Mouse (Mus musculus) forebrain, embryonic 12.5 days (tissue): ENCODE results near the gene Rgs9. TPM values are rescaled to one million over a fixed set of nuclear protein-coding genes. Genes with fewer than 3 reads are reported as not detected.
A peak's percentile ranks its signal among the peaks of the same experiment; 100 is the strongest.
"Not testable (repeated sequence)": the region's sequence is repeated elsewhere in the genome, so short reads cannot be mapped to it uniquely, and the experiment has no call there.

Source experiments
- ATAC-seq: fragments of 200-750 bp; cut with Nextera tagmentation; 2 replicates; pipeline ENCODE4 v1.8.0; 2017; ENCODE audit warnings: moderate TSS enrichment; ENCODE audit not compliant: low FRiP score
- H3K27ac ChIP-seq: fragments of 300-500 bp; sonication (generic); 2 replicates; pipeline ENCODE4 v1.5.1; 2016; ENCODE audit warnings: mild to moderate bottlenecking
- H3K27me3 ChIP-seq: fragments of 300-500 bp; sonication (generic); 2 replicates; pipeline ENCODE4 v1.6.1; 2016; ENCODE audit warnings: mild to moderate bottlenecking
- H3K36me3 ChIP-seq: fragments of 300-500 bp; sonication (generic); replicated peaks from 2 replicates; pipeline ENCODE4 v1.6.1; 2016; ENCODE audit warnings: mild to moderate bottlenecking
- H3K4me1 ChIP-seq: fragments of 300-500 bp; sonication (generic); 2 replicates; pipeline ENCODE4 v1.6.1; 2016
- H3K4me2 ChIP-seq: fragments of 300-500 bp; sonication (generic); 2 replicates; pipeline ENCODE4 v1.6.1; 2016; ENCODE audit warnings: mild to moderate bottlenecking, moderate library complexity
- H3K4me3 ChIP-seq: fragments of 300-500 bp; sonication (generic); replicated peaks from 2 replicates; pipeline ENCODE4 v1.5.1; 2016; ENCODE audit warnings: mild to moderate bottlenecking
- H3K9ac ChIP-seq: fragments of 300-500 bp; sonication (generic); 2 replicates; pipeline ENCODE4 v1.6.1; 2016; ENCODE audit warnings: mild to moderate bottlenecking
- H3K9me3 ChIP-seq: fragments of 300-500 bp; sonication (generic); 2 replicates; pipeline ENCODE4 v1.6.1; 2016
- WGBS: fragments of 180-500 bp; shearing (Covaris S2); methylation state at CpG from one replicate; pipeline ENCODE4 v1.1.7; 2016; 5-methylcytosine and 5-hydroxymethylcytosine counted together
- polyA plus RNA-seq: library from polyadenylated mRNA; unstranded; fragments of >200 nt; fragmentation: Nextera tagmentation; extraction: Ambion mirVana; gene quantifications from 2 replicates; pipeline ENCODE4 v1.2.1, GENCODE M21; 2016

Rgs9 gene
- polyA plus RNA-seq, 1 experiment from 2014 or later = 2.1 TPM

DNA sequence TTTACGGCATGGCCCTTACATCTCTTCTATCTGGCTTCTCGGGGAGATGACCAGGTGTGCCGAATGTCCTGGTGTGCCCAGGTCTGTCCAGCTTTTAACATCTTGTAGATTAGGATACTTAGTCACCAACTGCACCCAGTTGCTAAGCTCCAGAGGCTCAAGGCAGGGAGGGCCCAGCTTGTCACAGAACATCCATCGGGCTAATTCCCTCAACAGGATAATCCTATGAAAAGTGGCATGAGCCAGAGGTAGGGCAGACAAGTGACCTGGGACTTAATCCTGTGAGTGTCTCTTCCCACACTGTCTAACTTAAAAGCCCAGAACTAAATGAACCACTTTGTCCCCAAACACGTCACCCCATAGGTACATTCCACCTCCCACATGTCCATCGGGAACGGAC is 898 bp downstream of the Rgs9 start:
- no peak for ATAC-seq
- Histone ChIP-seq H3K4me3 (peak overlapping the region; percentile 42), H3K9me3 (no peaks in the 10 kb centered on the region), H3K4me1 (peaks cover 9% of the 10 kb centered on the region; the same call in 1 of the 2 replicates), H3K36me3 (no peaks in the 10 kb centered on the region), H3K27ac (no peak overlapping the region), H3K9ac (no peak overlapping the region), H3K4me2 (peak overlapping the region; percentile 65), H3K27me3 (peaks cover 27% of the 10 kb centered on the region)
- 79% methylated on average over 7 of the region's 7 CpGs for WGBS

DNA sequence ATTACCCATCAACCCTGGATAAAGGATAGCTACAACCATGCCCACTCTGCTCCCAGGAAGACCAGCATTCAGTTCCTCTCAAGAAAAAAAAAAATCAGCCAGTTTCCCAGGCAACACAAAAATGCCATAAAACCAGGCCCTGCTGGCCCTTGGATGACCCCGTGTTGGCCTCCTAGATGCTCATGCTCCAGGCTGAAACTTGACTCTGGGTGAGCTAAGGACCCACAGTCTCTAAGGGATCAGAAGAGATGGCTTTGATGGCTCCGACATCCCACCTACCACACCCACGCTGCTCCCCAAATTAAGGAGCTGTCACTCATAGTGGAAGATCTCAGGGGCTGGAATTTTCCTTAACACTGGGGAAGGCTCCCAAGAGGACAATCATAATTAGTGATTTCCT is 5.9 kb downstream of the Rgs9 start:
- 78% methylated on average over 3 of the region's 3 CpGs for WGBS
- no peak overlapping the region for H3K4me3 ChIP-seq
- H3K27me3 ChIP-seq = peaks cover 15% of the 10 kb centered on the region
- H3K9me3 ChIP-seq = no peaks in the 10 kb centered on the region
- H3K4me1 ChIP-seq = peaks cover 1% of the 10 kb centered on the region; the same call in 1 of the 2 replicates
- ATAC-seq = no peak
- no peak overlapping the region for H3K4me2 ChIP-seq
- H3K36me3 ChIP-seq = no peaks in the 10 kb centered on the region
- no peak overlapping the region for H3K27ac ChIP-seq
- no peak overlapping the region for H3K9ac ChIP-seq

DNA sequence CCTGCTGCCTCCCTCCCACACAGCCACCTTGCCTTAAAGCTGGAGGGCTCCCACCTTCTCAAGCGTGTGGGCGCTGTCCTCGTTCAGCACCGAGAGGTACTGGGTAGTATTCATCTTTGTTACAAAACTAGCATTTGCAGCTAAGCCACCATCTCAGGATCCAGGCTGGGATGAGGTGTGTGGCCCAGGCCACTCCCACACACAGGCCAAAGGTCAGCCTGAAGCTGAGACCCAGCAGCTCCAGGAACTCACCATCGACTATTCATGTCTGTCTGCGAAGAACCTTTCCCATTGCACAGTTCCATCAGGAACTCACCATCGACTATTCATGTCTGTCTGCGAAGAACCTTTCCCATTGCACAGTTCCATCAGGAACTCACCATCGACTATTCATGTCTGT is 8.6 kb downstream of the Rgs9 start:
- not testable (repeated sequence) for H3K4me3 ChIP-seq, ATAC-seq

DNA sequence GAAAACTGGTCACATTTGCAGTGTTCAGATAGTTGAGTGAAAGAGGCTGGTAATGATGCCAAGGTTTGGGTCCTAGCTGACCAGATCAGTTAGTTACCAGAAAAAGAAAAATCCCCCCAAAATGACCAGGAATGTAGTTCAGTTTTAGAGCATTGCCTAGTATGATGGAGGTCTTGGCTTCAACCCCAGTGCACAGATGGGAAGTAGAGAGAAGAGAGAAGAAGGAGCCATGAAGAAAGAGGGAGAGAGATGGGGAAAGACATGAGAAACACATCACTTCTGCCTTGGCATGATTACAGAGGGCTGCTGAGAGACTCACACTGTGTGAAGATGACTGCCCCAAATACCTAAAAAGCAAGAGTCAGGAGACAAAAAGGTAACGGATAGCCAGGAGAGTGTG is 13.1 kb downstream of the Rgs9 start:
- no peak for ATAC-seq
- no peak overlapping the region for H3K9ac ChIP-seq
- H3K4me1 ChIP-seq = no peaks in the 10 kb centered on the region
- H3K27ac ChIP-seq = no peak overlapping the region
- no peak overlapping the region for H3K4me2 ChIP-seq
- no peaks in the 10 kb centered on the region for H3K27me3 ChIP-seq
- no peaks in the 10 kb centered on the region for H3K36me3 ChIP-seq
- 89% methylated on average over 1 of the region's 1 CpGs for WGBS
- H3K4me3 ChIP-seq = no peak overlapping the region
- H3K9me3 ChIP-seq = 0 out of 2 replicates have a peak, but pooled peaks cover 4% of the 10 kb centered on the region

More for the DNA sequence above, 8.6 kb downstream of the Rgs9 start:
- H3K27me3 ChIP-seq, H3K27ac ChIP-seq, H3K36me3 ChIP-seq, H3K4me2 ChIP-seq, H3K4me1 ChIP-seq, H3K9me3 ChIP-seq, H3K9ac ChIP-seq: not testable (repeated sequence)
- WGBS = 94% methylated on average over 9 of the region's 9 CpGs

DNA sequence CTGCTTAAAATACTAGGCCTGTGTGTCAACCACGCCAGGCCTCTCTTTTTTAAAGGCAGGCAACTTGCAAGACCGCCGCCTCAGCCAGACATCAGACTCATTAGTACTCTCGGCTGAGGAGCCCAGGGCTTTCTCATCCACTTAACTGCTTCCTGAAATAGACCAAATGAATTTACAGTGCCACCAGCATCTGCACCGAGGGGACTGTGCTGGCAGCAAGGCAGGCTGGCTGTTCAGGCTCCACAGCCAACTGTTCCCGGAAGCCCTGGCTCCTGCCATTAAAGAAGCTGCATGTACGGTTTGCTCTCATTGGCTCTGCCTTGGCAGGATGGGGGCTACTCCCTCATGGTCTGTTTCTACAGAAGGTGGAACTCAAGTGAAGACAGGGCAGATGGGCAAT is 19.7 kb downstream of the Rgs9 start:
- H3K4me1 ChIP-seq = no peaks in the 10 kb centered on the region
- 81% methylated on average over 7 of the region's 7 CpGs for WGBS
- H3K27ac ChIP-seq = no peak overlapping the region
- ATAC-seq = no peak
- no peak overlapping the region for H3K9ac ChIP-seq
- 0 out of 2 replicates have a peak, but pooled peaks cover 4% of the 10 kb centered on the region for H3K9me3 ChIP-seq
- no peaks in the 10 kb centered on the region for H3K36me3 ChIP-seq
- H3K4me3 ChIP-seq = no peak overlapping the region
- H3K4me2 ChIP-seq = no peak overlapping the region
- no peaks in the 10 kb centered on the region for H3K27me3 ChIP-seq

DNA sequence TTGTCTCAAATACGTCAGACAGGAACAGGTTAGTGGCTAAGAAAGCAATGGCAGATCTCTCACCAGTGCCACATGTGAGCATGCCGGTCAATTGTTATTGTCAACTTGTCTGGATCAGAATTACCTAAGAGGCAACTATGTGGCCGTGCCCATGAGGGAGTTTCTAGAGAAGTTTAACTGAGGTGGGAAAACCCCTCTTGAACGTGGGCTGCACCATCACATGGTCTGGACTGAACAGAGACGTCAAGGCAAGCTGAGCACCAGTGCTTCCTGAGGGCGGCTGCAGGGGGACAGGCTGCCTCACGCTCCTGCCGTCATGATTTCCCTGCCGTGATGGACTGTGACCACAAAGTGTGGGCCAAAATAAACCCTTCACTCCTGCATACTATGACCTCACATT is 26.5 kb downstream of the Rgs9 start:
- Histone ChIP-seq H3K9ac (no peak overlapping the region), H3K27ac (no peak overlapping the region), H3K4me1 (peaks cover 12% of the 10 kb centered on the region), H3K36me3 (no peaks in the 10 kb centered on the region), H3K9me3 (no peaks in the 10 kb centered on the region), H3K27me3 (no peaks in the 10 kb centered on the region), H3K4me2 (no peak overlapping the region), H3K4me3 (no peak overlapping the region)
- WGBS = 92% methylated on average over 9 of the region's 9 CpGs
- no peak for ATAC-seq

DNA sequence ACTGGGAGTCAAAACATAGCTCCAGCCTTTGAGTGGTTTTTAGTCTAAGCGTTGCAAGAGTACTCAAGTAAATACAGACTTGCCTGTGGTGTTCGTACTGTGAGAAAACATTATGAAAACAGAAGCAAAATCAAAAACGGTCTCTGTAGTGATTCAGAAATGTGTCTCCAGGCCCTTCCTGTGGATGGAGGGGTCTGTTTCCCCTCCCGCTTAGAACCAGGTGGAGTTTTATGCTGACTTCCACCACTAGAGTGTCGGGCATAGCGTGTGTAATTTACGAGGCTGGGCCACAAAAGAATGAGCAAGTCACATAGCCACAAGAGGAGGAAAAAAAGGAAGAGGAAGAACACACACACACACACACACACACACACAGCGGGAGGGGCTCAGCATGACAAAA is 27.6 kb downstream of the Rgs9 start:
- whole genome bisulfite sequencing = 79% methylated on average over 8 of the region's 8 CpGs
- no peak for ATAC-seq
- H3K4me2 ChIP-seq = no peak overlapping the region

DNA sequence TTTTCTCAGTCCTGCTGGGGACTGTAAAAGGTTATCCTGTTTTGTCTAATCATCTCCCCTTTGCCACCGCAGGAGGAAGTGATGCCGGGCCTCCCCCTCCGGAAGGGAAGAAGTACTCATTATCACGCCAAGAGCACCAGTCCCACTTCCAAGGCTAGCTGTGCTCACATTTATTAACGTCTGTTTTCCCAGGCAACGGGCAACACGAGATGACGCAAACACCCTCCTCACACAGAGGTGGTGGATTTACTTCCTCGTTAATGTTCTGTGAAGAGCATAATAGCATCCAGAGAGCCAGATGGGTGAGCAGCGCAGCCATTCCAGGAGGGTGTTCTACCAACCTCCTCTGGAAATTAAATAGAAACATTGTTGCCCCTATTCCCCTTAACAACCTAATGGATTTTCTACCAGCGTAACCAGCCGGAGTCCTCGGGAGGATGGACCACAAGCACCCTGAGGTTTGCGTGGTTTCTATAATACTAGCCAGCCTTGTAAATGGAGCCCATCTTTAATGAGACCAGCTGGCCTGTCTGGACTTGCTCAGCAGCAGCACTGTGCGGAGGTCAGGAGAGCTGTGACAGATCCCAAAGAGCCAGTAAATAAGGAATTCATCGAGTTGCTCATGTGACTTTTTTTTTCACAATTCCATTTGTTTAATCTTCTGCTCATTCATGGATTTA is 28.1 kb downstream of the Rgs9 start:
- Histone ChIP-seq H3K9ac (no peak overlapping the region), H3K4me1 (peaks cover 12% of the 10 kb centered on the region), H3K27ac (peak overlapping the region; percentile 46), H3K4me3 (no peak overlapping the region), H3K9me3 (no peaks in the 10 kb centered on the region), H3K36me3 (no peaks in the 10 kb centered on the region), H3K27me3 (no peaks in the 10 kb centered on the region), H3K4me2 (no peak overlapping the region)
- ATAC-seq = peak; percentile 60
- 60% methylated on average over 16 of the region's 16 CpGs for WGBS

More for the DNA sequence above, 27.6 kb downstream of the Rgs9 start:
- peaks cover 12% of the 10 kb centered on the region for H3K4me1 ChIP-seq
- no peaks in the 10 kb centered on the region for H3K27me3 ChIP-seq
- H3K27ac ChIP-seq = 0 out of 2 replicates have a peak overlapping the region, but pooled peaks have one; percentile 31
- H3K9me3 ChIP-seq = no peaks in the 10 kb centered on the region
- no peak overlapping the region for H3K4me3 ChIP-seq
- H3K9ac ChIP-seq = no peak overlapping the region
- no peaks in the 10 kb centered on the region for H3K36me3 ChIP-seq

DNA sequence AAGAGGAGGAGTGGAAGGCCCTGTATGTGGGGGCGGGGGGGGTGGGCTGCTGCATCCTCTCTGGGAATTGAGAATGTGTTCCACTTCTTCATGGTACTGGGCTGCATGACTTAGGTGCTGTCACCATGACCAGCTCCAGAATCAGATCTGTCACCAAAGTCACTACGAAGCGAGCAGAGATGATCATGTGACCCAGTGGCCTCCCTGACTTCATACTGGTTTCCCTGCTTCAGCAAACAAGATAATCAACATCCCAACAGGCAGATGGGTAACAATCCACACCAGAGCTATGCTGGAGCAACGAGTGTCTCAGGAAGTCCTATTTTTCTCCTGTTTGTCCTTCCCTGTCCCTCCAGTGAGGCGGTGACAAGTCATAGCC is 28.7 kb downstream of the Rgs9 start:
- Histone ChIP-seq H3K4me1 (peaks cover 12% of the 10 kb centered on the region), H3K36me3 (no peaks in the 10 kb centered on the region), H3K27me3 (no peaks in the 10 kb centered on the region), H3K4me2 (no peak overlapping the region), H3K4me3 (no peak overlapping the region), H3K9me3 (no peaks in the 10 kb centered on the region), H3K27ac (no peak overlapping the region; the same call in 1 of the 2 replicates), H3K9ac (no peak overlapping the region)
- ATAC-seq = no peak
- 79% methylated on average over 5 of the region's 5 CpGs for WGBS

DNA sequence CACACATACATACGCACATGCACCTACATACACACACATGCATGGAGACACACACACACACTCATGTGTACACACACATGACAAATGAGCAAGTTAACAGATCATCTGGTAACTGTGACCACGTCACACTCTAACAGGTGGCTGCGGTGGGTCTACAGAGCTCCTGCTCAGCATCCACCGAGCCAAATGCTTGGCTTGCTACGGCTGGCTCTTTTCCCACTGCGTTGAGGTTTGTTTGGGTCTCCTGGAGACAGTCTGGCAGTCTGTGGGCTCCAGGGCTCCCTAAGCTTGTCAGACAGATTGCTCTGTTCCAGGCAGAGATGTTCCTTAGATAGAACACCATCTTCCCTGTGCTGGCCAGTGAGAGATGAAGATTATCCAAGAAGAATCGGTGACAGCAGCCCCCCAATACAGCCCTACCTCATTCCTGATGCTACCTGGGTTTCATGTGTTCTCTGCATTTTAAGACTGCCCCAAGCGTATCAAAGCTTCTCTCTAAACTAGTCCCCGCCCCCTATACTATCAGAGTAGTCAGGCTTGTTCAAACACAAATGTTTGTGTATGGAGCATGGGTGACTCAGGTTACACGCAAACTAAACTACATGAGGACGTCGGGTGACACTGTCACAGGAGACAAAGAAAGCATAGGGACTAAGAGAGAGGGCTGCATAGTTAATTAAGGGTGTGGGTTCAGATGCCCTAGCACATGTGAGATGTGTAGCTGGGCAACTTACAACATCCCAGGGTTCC is 31.6 kb downstream of the Rgs9 start:
- 91% methylated on average over 12 of the region's 12 CpGs for WGBS

DNA sequence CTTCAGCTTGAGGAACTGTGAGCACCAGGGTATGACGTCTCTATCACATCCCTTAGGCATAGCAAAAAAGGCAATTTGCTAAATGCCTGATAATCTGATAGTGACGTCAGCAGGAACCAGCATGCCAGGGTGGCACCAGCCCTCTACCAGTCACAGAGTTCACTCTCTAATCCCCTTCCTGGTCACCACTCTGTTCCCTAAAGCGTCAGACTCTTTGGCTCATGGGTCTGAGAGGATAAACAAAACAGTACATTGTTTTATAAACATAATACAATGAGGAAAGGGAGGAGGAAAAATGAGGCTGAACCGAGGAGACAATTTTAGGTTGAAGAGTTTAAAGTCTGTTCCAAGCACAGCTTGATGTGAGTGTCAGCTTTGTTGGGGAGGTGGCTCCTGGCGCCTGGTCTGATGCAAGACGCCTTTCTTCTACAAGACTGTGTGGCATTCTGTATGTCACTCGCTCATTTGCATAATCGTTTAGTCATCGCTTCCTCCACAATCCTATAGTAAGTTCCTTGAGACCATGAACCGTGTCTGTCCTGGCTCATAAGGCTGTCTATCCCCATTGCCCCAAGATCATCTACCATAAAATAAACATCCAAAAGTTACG is 33.7 kb downstream of the Rgs9 start:
- Histone ChIP-seq H3K9ac (no peak overlapping the region), H3K27ac (no peak overlapping the region), H3K36me3 (no peaks in the 10 kb centered on the region), H3K4me1 (peaks cover 5% of the 10 kb centered on the region), H3K4me3 (no peak overlapping the region), H3K27me3 (no peaks in the 10 kb centered on the region), H3K9me3 (no peaks in the 10 kb centered on the region), H3K4me2 (no peak overlapping the region)
- WGBS = 76% methylated on average over 11 of the region's 11 CpGs
- no peak for ATAC-seq

More for the DNA sequence above, 31.6 kb downstream of the Rgs9 start:
- no peak overlapping the region for H3K9ac ChIP-seq
- ATAC-seq = no peak
- H3K4me3 ChIP-seq = no peak overlapping the region
- peaks cover 12% of the 10 kb centered on the region for H3K4me1 ChIP-seq
- no peaks in the 10 kb centered on the region for H3K36me3 ChIP-seq
- H3K9me3 ChIP-seq = no peaks in the 10 kb centered on the region
- H3K27ac ChIP-seq = no peak overlapping the region
- H3K27me3 ChIP-seq = no peaks in the 10 kb centered on the region
- no peak overlapping the region for H3K4me2 ChIP-seq

DNA sequence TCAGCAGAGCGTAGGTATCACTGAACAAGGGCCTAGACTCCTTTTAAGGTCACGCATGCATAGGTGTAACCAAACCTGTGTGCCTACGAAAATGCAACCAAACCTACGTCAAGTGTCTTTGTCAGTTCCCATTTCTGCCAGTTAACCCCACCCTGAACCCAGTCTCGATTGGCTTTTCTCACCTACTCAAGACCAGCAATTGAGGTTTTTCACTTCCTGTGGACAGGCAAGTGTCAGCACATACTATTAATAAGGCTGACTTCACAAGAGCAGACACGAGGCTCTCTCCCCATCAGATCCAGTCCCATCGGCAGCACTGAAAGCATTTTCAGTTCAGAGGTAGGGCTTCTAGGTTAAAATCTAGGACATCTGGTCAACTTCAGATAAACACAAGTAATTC is 37.4 kb downstream of the Rgs9 start:
- H3K9me3 ChIP-seq = no peaks in the 10 kb centered on the region
- H3K4me1 ChIP-seq = no peaks in the 10 kb centered on the region
- H3K27me3 ChIP-seq = no peaks in the 10 kb centered on the region
- no peak overlapping the region for H3K4me3 ChIP-seq
- H3K9ac ChIP-seq = no peak overlapping the region
- 92% methylated on average over 7 of the region's 7 CpGs for WGBS
- H3K4me2 ChIP-seq = no peak overlapping the region
- ATAC-seq = no peak
- H3K36me3 ChIP-seq = no peaks in the 10 kb centered on the region
- H3K27ac ChIP-seq = no peak overlapping the region
